Mouse (Mus musculus) Patski (cell line): ENCODE measurements at regions not wholly inside any gene's neighbourhood (a gene's known extent, or its start where the extent isn't known, plus 50 kb on each side); places are given as distances from the start of the nearest gene placed in this dataset.
A peak's percentile ranks its signal among the peaks of the same experiment; 100 is the strongest.

Experiments used
- ATAC-seq: fragments of 100-300 bp; one replicate; pipeline ENCODE4 v1.8.0; 2021
- CTCF ChIA-PET: fragments of 350-600 bp; sonication (Branson Sonifier 250); formaldehyde crosslinking; loops from one replicate; lab custom pipeline; 2022; ENCODE audit warnings: inconsistent platforms; lab: Charles Lee
- POLR2A ChIA-PET: fragments of 350-600 bp; sonication (Branson Sonifier 250); formaldehyde crosslinking; loops from one replicate; lab custom pipeline; 2022; ENCODE audit warnings: antibody characterized with exemption, inconsistent platforms; lab: Charles Lee
- DNase-seq: peaks from one replicate; pipeline ENCODE4 v3.0.0-alpha.2; 2011; ENCODE audit warnings: low read depth, low spot score
- H3K27me3 ChIP-seq: fragments of 371-371 bp; one replicate; pipeline ENCODE4 v1.5.1; 2021
- CTCF ChIP-seq: fragments of 100-300 bp; IDR thresholded peaks from one replicate; pipeline ENCODE4 v1.5.1; 2021
- in situ Hi-C: fragments of 300-500 bp; cut with MboI; formaldehyde crosslinking; loops from 3 replicates; pipeline ENCODE4 v1.11.1; 2018; ENCODE audit warnings: low pct_unique_long_range_greater_than_20kb, mixed read lengths

- no peak for DNase-seq
- ChIA-PET CTCF (no interaction called here), POLR2A (no interaction called here)
- ATAC-seq = no peak
- H3K27me3 ChIP-seq = no peaks in the 10 kb centered on the region
- in situ Hi-C loops = loop anchor here (5.0 to 25.0 kb wide), 3 partner anchors 62 to 707 kb away; no protein-coding TSS in a partner anchor
- TF ChIP-seq CTCF = no peak
These were observed 855.2 kb upstream of the Car8 start for GRCm38 (mm10) chr4:9094076-9094475.

- CTCF ChIA-PET = interaction anchor here (1.6 kb wide), 1 partner anchor 13 kb away, joined by 5 read pairs; no protein-coding TSS in a partner anchor
- no peak for ATAC-seq
- no peak for TF ChIP-seq CTCF
- no peak for DNase-seq
- no peaks in the 10 kb centered on the region for H3K27me3 ChIP-seq
- in situ Hi-C loops = loop anchor here (25.0 kb wide), 1 partner anchor 696 kb away; no protein-coding TSS in a partner anchor
- POLR2A ChIA-PET = interaction anchor here (0.7 kb wide), 1 partner anchor 203 kb away, joined by 3 read pairs; no protein-coding TSS in a partner anchor
These were observed 844.7 kb upstream of the Car8 start for GRCm38 (mm10) chr4:9083526-9083925.

DNA sequence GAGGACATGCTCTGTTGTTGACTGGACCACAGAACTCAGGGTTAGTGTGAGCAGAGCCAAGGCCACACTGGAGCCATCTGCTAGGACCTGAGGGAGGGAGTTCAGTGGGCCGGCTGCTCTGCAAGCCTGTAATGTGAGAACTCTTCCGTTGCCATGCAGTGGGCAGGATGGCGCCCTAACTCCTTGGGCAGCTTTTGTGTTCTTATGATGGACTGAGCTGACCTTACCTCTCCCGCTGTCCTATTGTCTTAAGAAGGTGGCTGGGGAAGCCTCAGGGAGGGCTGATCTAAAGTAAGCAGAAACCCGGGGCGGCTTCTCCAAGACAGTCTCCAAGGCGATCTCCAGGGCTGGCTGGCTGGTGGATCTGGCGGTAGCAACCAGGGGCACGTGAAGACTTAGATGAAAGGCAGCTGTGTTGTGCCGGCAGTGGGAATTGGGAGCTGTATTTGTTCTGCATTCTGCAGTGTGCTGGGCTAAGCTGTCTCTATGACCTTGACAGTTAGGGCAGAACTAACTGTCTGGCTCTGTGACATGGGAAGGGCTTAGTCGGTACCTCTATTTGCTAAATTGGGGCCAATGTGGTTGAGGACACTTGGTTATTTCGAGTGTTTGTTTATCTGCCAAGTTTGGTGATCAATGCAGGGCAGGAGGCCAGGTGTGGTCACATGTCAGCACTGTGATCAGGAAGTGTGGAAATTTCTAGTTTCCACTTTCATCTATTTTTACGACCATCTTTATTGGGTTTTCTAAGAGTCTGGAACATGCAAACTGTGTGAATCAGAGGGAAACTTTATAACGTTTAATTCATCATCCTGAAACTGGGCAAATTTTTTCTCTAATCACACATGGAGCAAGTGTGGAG, 843.1 kb upstream of the Car8 start:
- no peak for ATAC-seq
- no peak for TF ChIP-seq CTCF
- no peak for DNase-seq
- CTCF ChIA-PET = interaction anchor here (1.6 kb wide), 1 partner anchor 15 kb away, joined by 5 read pairs; no protein-coding TSS in a partner anchor
- H3K27me3 ChIP-seq = no peaks in the 10 kb centered on the region
- in situ Hi-C loops = loop anchor here (25.0 kb wide), 1 partner anchor 695 kb away; no protein-coding TSS in a partner anchor
- POLR2A ChIA-PET = no interaction called here

GRCm38 (mm10) chr4:9080821-9081493, 842.1 kb upstream of the Car8 start:
- no peak for TF ChIP-seq CTCF
- ChIA-PET POLR2A (no interaction called here), CTCF (no interaction called here)
- DNase-seq (no peak), ATAC-seq (no peak)
- in situ Hi-C loops = loop anchor here (25.0 kb wide), 1 partner anchor 694 kb away; no protein-coding TSS in a partner anchor
- H3K27me3 ChIP-seq = no peaks in the 10 kb centered on the region

DNA sequence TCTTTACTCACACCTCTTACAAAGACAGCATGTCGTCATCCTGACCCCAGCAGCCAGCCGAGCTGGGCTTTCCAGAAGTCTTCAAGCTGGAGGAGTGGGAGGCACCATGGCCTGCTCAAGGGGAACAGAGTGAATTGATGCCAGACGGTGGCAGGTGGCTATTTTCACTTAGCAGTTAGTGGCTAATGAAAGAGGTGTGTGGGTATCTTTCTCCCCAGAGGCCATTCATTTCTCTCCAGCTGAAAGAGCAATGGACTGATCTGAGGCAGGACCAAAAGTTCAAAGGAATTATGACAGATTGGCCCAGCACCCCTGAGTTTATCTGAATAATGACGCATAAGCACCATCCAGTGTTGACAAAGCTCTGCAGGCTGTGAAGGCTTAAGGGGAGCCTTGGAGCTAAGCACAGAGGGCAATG, 841.0 kb upstream of the Car8 start:
- ATAC-seq = no peak
- DNase-seq = no peak
- ChIA-PET POLR2A (no interaction called here), CTCF (interaction anchor here (1.1 kb wide), 1 partner anchor 413 kb away, joined by 3 read pairs; no protein-coding TSS in a partner anchor)
- H3K27me3 ChIP-seq = no peaks in the 10 kb centered on the region
- in situ Hi-C loops = loop anchor here (25.0 kb wide), 1 partner anchor 693 kb away; no protein-coding TSS in a partner anchor
- no peak for TF ChIP-seq CTCF

GRCm38 (mm10) chr4:9074447-9074846, 835.6 kb upstream of the Car8 start:
- POLR2A ChIA-PET = no interaction called here
- in situ Hi-C loops = no loop called here
- DNase-seq (no peak), ATAC-seq (peak; percentile 42)
- CTCF ChIA-PET = no interaction called here
- H3K27me3 ChIP-seq = no peaks in the 10 kb centered on the region
- no peak for TF ChIP-seq CTCF

DNA sequence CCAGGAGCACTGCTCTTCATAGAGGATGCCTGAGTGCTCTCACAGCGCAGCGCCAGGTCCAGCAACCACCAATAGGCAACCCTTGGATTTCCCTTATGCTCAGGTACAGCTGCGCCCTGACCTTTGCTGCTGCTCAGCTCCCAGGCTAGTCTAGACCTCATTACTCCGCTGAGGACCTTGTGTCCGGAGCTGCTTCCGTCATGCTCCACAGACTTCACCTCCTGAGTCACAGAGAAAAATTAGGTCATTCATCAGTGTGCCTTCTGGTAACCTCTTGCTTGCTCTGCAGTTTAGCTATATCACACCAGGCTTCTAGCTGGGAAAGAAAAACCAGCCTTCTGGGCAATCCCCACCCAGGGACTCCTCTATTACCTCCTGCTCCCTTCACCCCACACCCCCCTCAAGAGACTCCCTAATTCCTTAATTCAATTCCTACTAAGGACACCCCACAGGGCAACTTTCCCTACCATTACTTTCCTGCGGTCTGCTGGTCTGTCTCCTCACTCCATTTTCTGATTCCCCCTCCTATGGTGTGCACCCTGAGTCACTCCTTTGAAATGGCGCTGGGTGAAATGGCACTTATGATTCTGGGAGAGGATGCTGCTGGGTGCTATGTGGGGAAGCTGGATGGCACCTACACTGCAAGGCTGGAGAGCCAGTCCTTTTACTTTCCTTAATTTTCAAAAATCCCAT, 835.0 kb upstream of the Car8 start:
- CTCF ChIA-PET = interaction anchor here (1.7 kb wide), 1 partner anchor 23 kb away, joined by 5 read pairs; no protein-coding TSS in a partner anchor
- peak; percentile 93 for ATAC-seq

GRCm38 (mm10) chr4:9072321-9072720, 833.5 kb upstream of the Car8 start:
- CTCF ChIA-PET = interaction anchor here (1.7 kb wide), 1 partner anchor 24 kb away, joined by 5 read pairs; no protein-coding TSS in a partner anchor
- ATAC-seq (no peak), DNase-seq (no peak)
- TF ChIP-seq CTCF = no peak
- POLR2A ChIA-PET = no interaction called here
- in situ Hi-C loops = no loop called here
- H3K27me3 ChIP-seq = no peaks in the 10 kb centered on the region

More for the DNA sequence above, 835.0 kb upstream of the Car8 start:
- TF ChIP-seq CTCF = no peak
- H3K27me3 ChIP-seq = no peaks in the 10 kb centered on the region
- POLR2A ChIA-PET = no interaction called here
- peak; percentile 34 for DNase-seq
- in situ Hi-C loops = no loop called here

- ATAC-seq (peak; percentile 79), DNase-seq (peak; percentile 66)
- in situ Hi-C loops = no loop called here
- POLR2A ChIA-PET = no interaction called here
- no peaks in the 10 kb centered on the region for H3K27me3 ChIP-seq
- no peak for TF ChIP-seq CTCF
- CTCF ChIA-PET = interaction anchor here (0.8 kb wide), 1 partner anchor 29 kb away, joined by 4 read pairs; no protein-coding TSS in a partner anchor
These were observed 829.0 kb upstream of the Car8 start for GRCm38 (mm10) chr4:9067874-9068273.
